Mouse (Mus musculus): ENCODE measurements at regions not wholly inside any gene's neighbourhood (a gene's known extent, or its start where the extent isn't known, plus 50 kb on each side); places are given as distances from the start of the nearest gene placed in this dataset.
A peak's percentile ranks its signal among the peaks of the same experiment; 100 is the strongest.

GRCm38 (mm10) chr2:50496057-50496433 lies 199.4 kb upstream of the Mmadhc start:
- ATAC-seq (ENCODE audit: low FRiP score, low TSS enrichment), result no peak
- 76% methylated on average over 3 of the region's 3 CpGs for WGBS
- H3K27me3 ChIP-seq (ENCODE audit: control insufficient read depth, insufficient read depth, low read length), result no peaks in the 10 kb centered on the region

GRCm38 (mm10) chr2:50495141-50496056 lies 198.8 kb upstream of the Mmadhc start:
- Histone ChIP-seq H3K4me1 (replicated peaks; ENCODE audit: control insufficient read depth, insufficient read depth) (no peaks in the 10 kb centered on the region), H3K27me3 (ENCODE audit: control insufficient read depth, insufficient read depth, low read length) (no peaks in the 10 kb centered on the region), H3K9me3 (ENCODE audit: control insufficient read depth, low read length) (no peaks in the 10 kb centered on the region), H3K4me2 (replicated peaks; ENCODE audit: low read depth) (no peak overlapping the region), H3K4me3 (ENCODE audit: low read depth, low read length) (no peak overlapping the region), H3K27ac (replicated peaks) (no peak overlapping the region), H3K9ac (ENCODE audit: low read length) (no peak overlapping the region), H3K36me3 (ENCODE audit: control insufficient read depth, insufficient read depth, low read length) (no peaks in the 10 kb centered on the region)
- DNase-seq (ENCODE audit: low spot score) (peak; percentile 19), ATAC-seq (ENCODE audit: low FRiP score, low TSS enrichment) (no peak)
- TF ChIP-seq EP300 (optimal IDR thresholded peaks at IDR 0.05) (no peak), CTCF (IDR thresholded peaks at IDR 0.05; ENCODE audit: low read depth) (no peak)
- WGBS, result 47% methylated on average over 5 of the region's 5 CpGs

More at GRCm38 (mm10) chr2:50496057-50496433, 199.4 kb upstream of the Mmadhc start:
- Histone ChIP-seq H3K4me2 (replicated peaks; ENCODE audit: low read depth) (no peak overlapping the region), H3K4me1 (replicated peaks; ENCODE audit: control insufficient read depth, insufficient read depth) (no peaks in the 10 kb centered on the region), H3K36me3 (ENCODE audit: control insufficient read depth, insufficient read depth, low read length) (no peaks in the 10 kb centered on the region), H3K4me3 (ENCODE audit: low read depth, low read length) (no peak overlapping the region), H3K9ac (ENCODE audit: low read length) (no peak overlapping the region), H3K27ac (replicated peaks) (no peak overlapping the region), H3K9me3 (ENCODE audit: control insufficient read depth, low read length) (no peaks in the 10 kb centered on the region)
- DNase-seq (ENCODE audit: low spot score), result no peak
- TF ChIP-seq EP300 (optimal IDR thresholded peaks at IDR 0.05), result no peak
- TF ChIP-seq CTCF (IDR thresholded peaks at IDR 0.05; ENCODE audit: low read depth), result no peak

- no peak for TF ChIP-seq EP300 (optimal IDR thresholded peaks at IDR 0.05)
- no peak for TF ChIP-seq CTCF (IDR thresholded peaks at IDR 0.05; ENCODE audit: low read depth)
- 50% methylated on average over 4 of the region's 4 CpGs for WGBS
- ATAC-seq (ENCODE audit: low FRiP score, low TSS enrichment) (no peak), DNase-seq (ENCODE audit: low spot score) (no peak)
- Histone ChIP-seq H3K4me2 (replicated peaks; ENCODE audit: low read depth) (no peak overlapping the region), H3K4me1 (replicated peaks; ENCODE audit: control insufficient read depth, insufficient read depth) (no peaks in the 10 kb centered on the region), H3K27me3 (ENCODE audit: control insufficient read depth, insufficient read depth, low read length) (no peaks in the 10 kb centered on the region), H3K4me3 (ENCODE audit: low read depth, low read length) (no peak overlapping the region), H3K27ac (replicated peaks) (no peak overlapping the region), H3K36me3 (ENCODE audit: control insufficient read depth, insufficient read depth, low read length) (no peaks in the 10 kb centered on the region), H3K9me3 (ENCODE audit: control insufficient read depth, low read length) (no peaks in the 10 kb centered on the region), H3K9ac (ENCODE audit: low read length) (no peak overlapping the region)
These were observed 197.2 kb upstream of the Mmadhc start for GRCm38 (mm10) chr2:50493597-50494335.

GRCm38 (mm10) chr2:50463799-50464198 lies 167.2 kb upstream of the Mmadhc start:
- ATAC-seq (ENCODE audit: low FRiP score, low TSS enrichment), result no peak
- Histone ChIP-seq H3K36me3 (ENCODE audit: control insufficient read depth, insufficient read depth, low read length) (no peaks in the 10 kb centered on the region), H3K4me2 (replicated peaks; ENCODE audit: low read depth) (no peak overlapping the region), H3K9ac (ENCODE audit: low read length) (no peak overlapping the region), H3K27me3 (ENCODE audit: control insufficient read depth, insufficient read depth, low read length) (no peaks in the 10 kb centered on the region), H3K4me3 (ENCODE audit: low read depth, low read length) (no peak overlapping the region), H3K9me3 (ENCODE audit: control insufficient read depth, low read length) (no peaks in the 10 kb centered on the region), H3K27ac (replicated peaks) (no peak overlapping the region), H3K4me1 (replicated peaks; ENCODE audit: control insufficient read depth, insufficient read depth) (no peaks in the 10 kb centered on the region)
- WGBS, result 73% methylated on average over 4 of the region's 4 CpGs
- TF ChIP-seq EP300 (optimal IDR thresholded peaks at IDR 0.05) (no peak), CTCF (IDR thresholded peaks at IDR 0.05; ENCODE audit: low read depth) (no peak)
- DNase-seq (ENCODE audit: low spot score), result no peak

- no peaks in the 10 kb centered on the region for H3K9me3 ChIP-seq (ENCODE audit: control insufficient read depth, low read length)
These were observed 165.8 kb upstream of the Mmadhc start for GRCm38 (mm10) chr2:50462378-50462777.

GRCm38 (mm10) chr2:50456654-50457053 lies 160.1 kb upstream of the Mmadhc start:
- TF ChIP-seq EP300 (optimal IDR thresholded peaks at IDR 0.05) (no peak), CTCF (IDR thresholded peaks at IDR 0.05; ENCODE audit: low read depth) (no peak)
- WGBS, result 59% methylated on average over 1 of the region's 1 CpGs
- ATAC-seq (ENCODE audit: low FRiP score, low TSS enrichment), result no peak

More at GRCm38 (mm10) chr2:50462378-50462777, 165.8 kb upstream of the Mmadhc start:
- TF ChIP-seq CTCF (IDR thresholded peaks at IDR 0.05; ENCODE audit: low read depth) (no peak), EP300 (optimal IDR thresholded peaks at IDR 0.05) (no peak)
- no peak overlapping the region for H3K9ac ChIP-seq (ENCODE audit: low read length)
- no peaks in the 10 kb centered on the region for H3K36me3 ChIP-seq (ENCODE audit: control insufficient read depth, insufficient read depth, low read length)
- ATAC-seq (ENCODE audit: low FRiP score, low TSS enrichment), result no peak
- H3K27me3 ChIP-seq (ENCODE audit: control insufficient read depth, insufficient read depth, low read length), result no peaks in the 10 kb centered on the region
- WGBS, result 94% methylated on average over 1 of the region's 1 CpGs
- H3K4me1 ChIP-seq (replicated peaks; ENCODE audit: control insufficient read depth, insufficient read depth), result no peaks in the 10 kb centered on the region
- no peak overlapping the region for H3K4me2 ChIP-seq (replicated peaks; ENCODE audit: low read depth)
- no peak for DNase-seq (ENCODE audit: low spot score)
- H3K27ac ChIP-seq (replicated peaks), result no peak overlapping the region
- no peak overlapping the region for H3K4me3 ChIP-seq (ENCODE audit: low read depth, low read length)

More at GRCm38 (mm10) chr2:50456654-50457053, 160.1 kb upstream of the Mmadhc start:
- no peak for DNase-seq (ENCODE audit: low spot score)
- H3K4me1 ChIP-seq (replicated peaks; ENCODE audit: control insufficient read depth, insufficient read depth), result no peaks in the 10 kb centered on the region
- no peak overlapping the region for H3K4me3 ChIP-seq (ENCODE audit: low read depth, low read length)
- H3K9ac ChIP-seq (ENCODE audit: low read length), result no peak overlapping the region
- H3K36me3 ChIP-seq (ENCODE audit: control insufficient read depth, insufficient read depth, low read length), result no peaks in the 10 kb centered on the region
- H3K4me2 ChIP-seq (replicated peaks; ENCODE audit: low read depth), result no peak overlapping the region
- H3K27ac ChIP-seq (replicated peaks), result no peak overlapping the region
- no peaks in the 10 kb centered on the region for H3K27me3 ChIP-seq (ENCODE audit: control insufficient read depth, insufficient read depth, low read length)
- no peaks in the 10 kb centered on the region for H3K9me3 ChIP-seq (ENCODE audit: control insufficient read depth, low read length)
